Mouse (Mus musculus) bone marrow, adult 2 months (tissue): ENCODE data around the gene Hopx.

Experiments
- CTCF ChIP-seq: fragments of 200-500 bp; IDR thresholded peaks from 2 replicates; pipeline ENCODE4 v1.5.1; 2011; ENCODE audit warnings: low read length, control low read depth; ENCODE audit not compliant: control insufficient read depth, insufficient read depth
- POLR2A ChIP-seq: fragments of 200-500 bp; IDR thresholded peaks from 2 replicates; pipeline ENCODE4 v1.6.1; 2011; ENCODE audit warnings: low read depth, mild to moderate bottlenecking, control low read depth, low read length, borderline replicate concordance; ENCODE audit not compliant: control insufficient read depth

DNA sequence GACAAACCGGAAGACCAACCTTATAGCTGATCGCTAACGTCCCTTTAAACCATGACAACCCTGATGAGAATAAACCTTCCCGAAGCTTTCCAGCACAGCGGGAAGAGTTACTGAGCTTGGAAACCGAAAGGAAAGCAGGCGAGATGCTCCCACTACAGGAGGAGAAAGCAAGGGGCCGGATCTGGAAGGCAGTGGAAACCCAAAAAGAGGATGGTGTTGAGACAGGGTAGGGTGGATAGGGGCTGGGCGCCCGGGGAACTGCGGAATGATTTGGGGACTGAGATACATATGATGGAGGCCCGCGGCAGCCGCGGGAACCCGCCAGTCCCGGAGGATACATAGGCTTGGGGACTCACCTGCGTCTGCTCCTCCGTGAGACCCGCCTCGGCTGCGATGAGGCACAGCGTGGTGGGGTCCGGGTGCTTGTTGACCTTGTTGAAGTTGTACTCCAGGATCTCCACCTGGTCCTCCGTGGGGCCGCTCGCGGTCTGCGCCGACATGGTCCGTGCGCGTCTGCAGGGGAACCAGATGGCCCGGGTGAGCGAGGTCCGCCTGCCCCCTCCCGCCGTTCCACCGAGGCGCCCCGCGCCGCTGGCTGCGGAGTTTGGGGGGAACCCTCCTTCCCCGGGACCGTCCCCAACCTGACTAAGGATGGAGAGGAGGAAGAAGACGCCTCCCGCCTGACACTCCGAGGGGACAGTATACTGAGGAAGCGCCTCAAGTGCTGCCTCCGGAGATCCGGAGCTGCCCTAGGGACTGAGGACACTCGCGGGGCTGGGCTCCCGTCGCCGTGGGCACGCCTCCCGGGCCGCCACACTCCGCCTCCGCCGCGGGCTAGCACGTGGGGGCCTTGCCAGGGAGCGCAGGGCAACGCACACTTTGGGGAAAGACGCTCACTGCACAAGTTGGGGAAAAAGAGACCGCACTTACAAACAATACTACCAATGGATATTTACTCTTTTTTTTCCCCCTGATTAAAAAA lies 20.1 kb downstream of the Hopx start:
- TF ChIP-seq CTCF (no peak), POLR2A (peak; percentile 37; the same call in 1 of the 2 replicates)
